Comparison of ENCODE assay signal across 12 mouse cellular contexts in genomic region chr5:83518661-83519060, GRCm38 (mm10).
DNase-seq lines count a peak whose midpoint lies in the region; ATAC-seq and TF ChIP-seq lines count a peak whose summit lies in the region.
"Had no signal": no experiment of that assay in that cellular context is flagged by ENCODE, and none has a peak within 500 bp of the region (broad histone marks: within the 10 kb centered on the region; RNA-seq: fewer than 3 reads in every experiment).

No protein-coding gene starts in this region.

- intact Hi-C loops in heart, adult 2 months (cut with DNase I): no loop called here

- no peaks in the 10 kb centered on the region for H3K79me2 ChIP-seq in heart, adult 2 months (replicated peaks; ENCODE audit: control insufficient read depth, insufficient read depth, low read length)

- TF ChIP-seq CTCF in heart, adult 2 months (IDR thresholded peaks at IDR 0.05): peak; percentile 50
- no peak for TF ChIP-seq CTCF in brain, embryonic 14.5 days (IDR thresholded peaks at IDR 0.05; ENCODE audit: borderline replicate concordance, extremely low read depth, insufficient read depth, insufficient read length)

- no peak overlapping the region for H3K4me2 ChIP-seq in midbrain, embryonic 11.5 days
- H3K4me2 ChIP-seq in heart, embryonic 11.5 days: no peak overlapping the region
- H3K4me2 ChIP-seq: embryonic facial prominence, embryonic 13.5 days had no signal

- H3K4me3 ChIP-seq in heart, adult 2 months: no peak overlapping the region
- no peak overlapping the region for H3K4me3 ChIP-seq in midbrain, embryonic 11.5 days (ENCODE audit: low read depth, low read length)
- H3K4me3 ChIP-seq in midbrain, embryonic 10.5 days: no peak overlapping the region
- H3K4me3 ChIP-seq in heart, embryonic 11.5 days (ENCODE audit: low read depth, low read length): no peak overlapping the region
- H3K4me3 ChIP-seq: embryonic facial prominence, embryonic 13.5 days had no signal

- H3K4me1 ChIP-seq in heart, adult 2 months (ENCODE audit: control insufficient read depth, insufficient read depth, low read length): no peaks in the 10 kb centered on the region
- H3K4me1 ChIP-seq in midbrain, embryonic 11.5 days (ENCODE audit: control insufficient read depth, insufficient read depth, low read length): no peaks in the 10 kb centered on the region
- no peaks in the 10 kb centered on the region for H3K4me1 ChIP-seq in midbrain, embryonic 10.5 days
- no peaks in the 10 kb centered on the region for H3K4me1 ChIP-seq in heart, embryonic 11.5 days (ENCODE audit: control insufficient read depth, insufficient read depth, low read length)
- H3K4me1 ChIP-seq: embryonic facial prominence, embryonic 13.5 days had no signal

- 46% methylated on average over 1 of the region's 1 CpGs for WGBS in heart, adult 2 months
- 60% methylated on average over 1 of the region's 1 CpGs for WGBS in midbrain, embryonic 11.5 days
- 79% methylated on average over 1 of the region's 1 CpGs for WGBS in midbrain, embryonic 10.5 days
- 64% methylated on average over 1 of the region's 1 CpGs for WGBS in heart, embryonic 11.5 days (ENCODE audit: insufficient replicate concordance)

- H3K9ac ChIP-seq in heart, adult 2 months (ENCODE audit: low read depth, low read length): no peak overlapping the region
- H3K9ac ChIP-seq in midbrain, embryonic 11.5 days (ENCODE audit: low read length): no peak overlapping the region
- no peak overlapping the region for H3K9ac ChIP-seq in heart, embryonic 11.5 days (ENCODE audit: low read depth, low read length)
- H3K9ac ChIP-seq: embryonic facial prominence, embryonic 13.5 days had no signal

- H3K27me3 ChIP-seq in heart, adult 2 months (ENCODE audit: control insufficient read depth, insufficient read depth, low read length): no peaks in the 10 kb centered on the region
- no peaks in the 10 kb centered on the region for H3K27me3 ChIP-seq in midbrain, embryonic 11.5 days (ENCODE audit: control insufficient read depth, insufficient read depth, low read length)
- no peaks in the 10 kb centered on the region for H3K27me3 ChIP-seq in midbrain, embryonic 10.5 days (ENCODE audit: low read depth, poor library complexity, severe bottlenecking)
- H3K27me3 ChIP-seq in heart, embryonic 11.5 days (ENCODE audit: control insufficient read depth, insufficient read depth, low read length): no peaks in the 10 kb centered on the region
- H3K27me3 ChIP-seq: embryonic facial prominence, embryonic 13.5 days had no signal

- TF ChIP-seq EP300 in heart, adult 2 months (IDR thresholded peaks at IDR 0.05; ENCODE audit: insufficient read depth, low read depth, low read length): no peak

- TF ChIP-seq POLR2A in heart, adult 2 months (IDR thresholded peaks at IDR 0.05; ENCODE audit: insufficient read depth, low read depth, low read length): no peak
- no peak for TF ChIP-seq POLR2A in brain, embryonic 14.5 days (IDR thresholded peaks at IDR 0.05; ENCODE audit: borderline replicate concordance, extremely low read depth, insufficient read depth, insufficient read length, poor library complexity, severe bottlenecking)

- no peak for DNase-seq in heart, adult 2 months
- no peak for DNase-seq in heart, adult 9 months (ENCODE audit: low spot score in 2 of 2)
- peak; percentile 84 for DNase-seq in midbrain, embryonic 11.5 days (ENCODE audit: low spot score, missing footprints)
- DNase-seq in midbrain, embryonic 10.5 days (ENCODE audit: low spot score): no peak
- peak; percentile 84 for DNase-seq in brain, embryonic 14.5 days (ENCODE audit: low read depth)
- DNase-seq in telencephalon, adult 2 months (ENCODE audit: low read depth, low spot score): peak; percentile 22
- no peak for DNase-seq in cerebellum, adult 18-20 months
- DNase-seq: gastrocnemius, postnatal 36 days; lung, adult 2 months had no signal

- H3K36me3 ChIP-seq in heart, adult 2 months (ENCODE audit: control insufficient read depth, insufficient read depth, low read length): no peaks in the 10 kb centered on the region
- H3K36me3 ChIP-seq in midbrain, embryonic 11.5 days (ENCODE audit: control insufficient read depth, insufficient read depth, low read length): no peaks in the 10 kb centered on the region
- H3K36me3 ChIP-seq in midbrain, embryonic 10.5 days: no peaks in the 10 kb centered on the region
- no peaks in the 10 kb centered on the region for H3K36me3 ChIP-seq in heart, embryonic 11.5 days (ENCODE audit: control insufficient read depth, insufficient read depth, low read length)
- H3K36me3 ChIP-seq: embryonic facial prominence, embryonic 13.5 days had no signal

- peak; percentile 35; the same call in 1 of the 2 replicates for ATAC-seq in midbrain, embryonic 11.5 days (ENCODE audit: low FRiP score)
- ATAC-seq in heart, embryonic 11.5 days (replicated peaks; ENCODE audit: insufficient number of reproducible peaks, low FRiP score, low TSS enrichment): no peak
- ATAC-seq: intestine, embryonic 16.5 days had no signal

- H3K27ac ChIP-seq in heart, adult 2 months: no peak overlapping the region
- no peak overlapping the region for H3K27ac ChIP-seq in midbrain, embryonic 11.5 days (ENCODE audit: low read depth, low read length)
- H3K27ac ChIP-seq in midbrain, embryonic 10.5 days (replicated peaks): no peak overlapping the region
- H3K27ac ChIP-seq in heart, embryonic 11.5 days (ENCODE audit: low read depth, low read length): no peak overlapping the region
- H3K27ac ChIP-seq: embryonic facial prominence, embryonic 13.5 days had no signal

- H3K9me3 ChIP-seq in midbrain, embryonic 11.5 days (ENCODE audit: control insufficient read depth, low read length): no peaks in the 10 kb centered on the region
- no peaks in the 10 kb centered on the region for H3K9me3 ChIP-seq in midbrain, embryonic 10.5 days (replicated peaks)
- H3K9me3 ChIP-seq in heart, embryonic 11.5 days (replicated peaks; ENCODE audit: control insufficient read depth, low read length): no peaks in the 10 kb centered on the region
- H3K9me3 ChIP-seq: embryonic facial prominence, embryonic 13.5 days had no signal

Comparison
In these comparisons a context has a peak if more than half of its experiments do, and no peak if none do; other contexts are left out.
1. DNase-seq: peak in midbrain, embryonic 11.5 days (single experiment), brain, embryonic 14.5 days (single experiment) and telencephalon, adult 2 months (single experiment); none in heart, adult 2 months (0 of 2), heart, adult 9 months (0 of 2), midbrain, embryonic 10.5 days (single experiment) and cerebellum, adult 18-20 months (0 of 2).